Mouse (Mus musculus): ENCODE results near the gene Olfr1012.

DNA sequence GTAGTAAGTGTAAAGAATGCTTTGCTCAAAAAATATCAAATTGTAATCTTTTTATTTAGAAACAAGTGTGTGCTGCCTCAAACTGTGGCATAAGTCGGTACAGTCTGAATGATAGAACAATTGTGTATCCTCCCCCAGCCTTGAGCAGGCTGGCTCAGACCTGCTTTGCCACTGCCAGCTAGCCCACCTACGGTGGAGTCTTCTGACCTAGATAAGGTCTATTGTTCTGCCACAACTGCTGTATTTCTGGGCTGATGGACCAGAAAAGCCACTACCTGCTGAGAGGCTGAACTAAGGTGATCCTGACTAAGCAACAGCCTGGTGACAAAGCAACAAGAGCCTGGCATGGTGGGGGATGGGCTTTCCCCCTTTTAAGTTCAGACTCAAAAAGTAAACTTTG is 29.8 kb upstream of the Olfr1012 start:
- TF ChIP-seq CTCF (IDR thresholded peaks at IDR 0.05; ENCODE audit: control insufficient read depth, insufficient read depth, low read length) (no peak), POLR2A (IDR thresholded peaks at IDR 0.05; ENCODE audit: borderline replicate concordance, control insufficient read depth, low read depth, low read length) (no peak)
